Mouse (Mus musculus) stomach, embryonic 14.5 days (tissue): ENCODE measurements at regions not wholly inside any gene's neighbourhood (a gene's known extent, or its start where the extent isn't known, plus 50 kb on each side); places are given as distances from the start of the nearest gene placed in this dataset.

Experiments used
- ATAC-seq: fragments of 200-750 bp; cut with Nextera tagmentation; 2 replicates; pipeline ENCODE4 v1.8.0; 2017; ENCODE audit warnings: low read depth, moderate TSS enrichment; ENCODE audit not compliant: insufficient number of reproducible peaks, insufficient read depth, low FRiP score
- H3K27ac ChIP-seq: fragments of 300-500 bp; sonication (generic); 2 replicates; pipeline ENCODE4 v1.5.1; 2014; ENCODE audit warnings: mild to moderate bottlenecking, low read length, moderate library complexity, mixed read lengths
- H3K27me3 ChIP-seq: fragments of 300-500 bp; sonication (generic); 2 replicates; pipeline ENCODE4 v1.6.1; 2014; ENCODE audit warnings: low read length, control low read depth, mixed read lengths; ENCODE audit not compliant: control insufficient read depth, insufficient read depth
- H3K36me3 ChIP-seq: fragments of 300-500 bp; sonication (generic); 2 replicates; pipeline ENCODE4 v1.6.1; 2014; ENCODE audit warnings: mild to moderate bottlenecking, control low read depth, low read length, moderate library complexity, mixed read lengths; ENCODE audit not compliant: control insufficient read depth, insufficient read depth
- H3K4me1 ChIP-seq: fragments of 300-500 bp; sonication (generic); 2 replicates; pipeline ENCODE4 v1.6.1; 2014; ENCODE audit warnings: low read length, control low read depth, mixed read lengths; ENCODE audit not compliant: control insufficient read depth, insufficient read depth
- H3K4me2 ChIP-seq: fragments of 300-500 bp; sonication (generic); replicated peaks from 2 replicates; pipeline ENCODE4 v1.6.1; 2014; ENCODE audit warnings: low read depth, low read length, control low read depth
- H3K4me3 ChIP-seq: fragments of 300-500 bp; sonication (generic); 2 replicates; pipeline ENCODE4 v1.5.1; 2014; ENCODE audit warnings: low read depth, low read length, control low read depth
- H3K9ac ChIP-seq: fragments of 300-500 bp; sonication (generic); replicated peaks from 2 replicates; pipeline ENCODE4 v1.6.1; 2014; ENCODE audit warnings: low read depth, mild to moderate bottlenecking, control low read depth, low read length, moderate library complexity, mixed read lengths
- H3K9me3 ChIP-seq: fragments of 300-500 bp; sonication (generic); 2 replicates; pipeline ENCODE4 v1.6.1; 2016; ENCODE audit warnings: low read depth, low read length, control low read depth; ENCODE audit not compliant: control insufficient read depth
- WGBS: fragments of 180-500 bp; shearing (Covaris S2); extraction: QIAGEN DNeasy Blood & Tissue Kit; methylation state at CpG from one replicate; pipeline ENCODE4 v1.1.7; 2014; 5-methylcytosine and 5-hydroxymethylcytosine counted together

DNA sequence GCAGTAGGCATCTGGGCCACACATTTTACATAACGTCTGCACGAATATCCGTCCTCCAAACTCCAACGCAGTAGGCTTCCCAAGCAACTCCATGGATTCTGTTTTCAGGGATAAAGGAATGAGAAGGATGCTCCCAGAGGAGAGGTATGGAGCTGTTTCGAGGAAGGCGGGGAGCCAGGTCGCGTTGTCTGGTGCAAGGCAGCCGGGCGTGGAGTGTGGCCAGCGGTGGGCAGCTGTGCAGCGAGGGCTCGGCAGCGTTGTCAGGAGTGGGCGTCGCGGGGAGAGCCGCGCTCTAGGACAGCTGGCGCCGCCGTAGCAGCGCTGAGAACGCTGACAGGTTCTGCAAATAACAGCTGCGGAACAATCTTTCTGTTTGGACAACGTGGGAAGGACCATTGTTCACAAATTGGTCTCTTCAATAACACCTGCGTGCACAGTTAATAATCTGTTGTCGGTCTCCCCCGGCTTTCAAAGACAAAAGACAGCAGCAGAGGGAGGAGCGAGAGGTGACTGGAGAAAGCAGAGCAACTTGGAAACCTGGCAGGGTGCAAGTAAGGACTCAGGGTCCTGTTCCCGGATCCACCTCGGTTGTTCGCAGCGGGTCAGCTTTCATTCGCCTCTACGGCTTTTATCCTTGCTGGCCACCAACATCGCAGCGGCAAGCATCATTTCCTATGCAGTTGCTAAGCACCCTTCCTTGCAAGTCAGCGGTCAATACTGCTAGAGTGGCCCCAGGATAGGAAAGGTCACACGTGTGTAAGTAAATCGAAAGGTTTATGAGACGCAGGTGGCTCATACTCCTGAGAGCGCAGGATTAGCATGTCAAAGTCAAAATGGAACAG is 83.0 kb upstream of the Dlx2 start:
- Histone ChIP-seq H3K4me2 (peak overlapping the region; percentile 65), H3K36me3 (no peaks in the 10 kb centered on the region), H3K4me1 (peaks cover 18% of the 10 kb centered on the region; the same call in 1 of the 2 replicates), H3K27me3 (no peaks in the 10 kb centered on the region), H3K27ac (no peak overlapping the region), H3K4me3 (peak overlapping the region; percentile 26), H3K9ac (no peak overlapping the region), H3K9me3 (no peaks in the 10 kb centered on the region)
- 0 out of 2 replicates have a peak, but pooled peaks have one; percentile 23 for ATAC-seq
- 1% methylated on average over 43 of the region's 43 CpGs for whole genome bisulfite sequencing

DNA sequence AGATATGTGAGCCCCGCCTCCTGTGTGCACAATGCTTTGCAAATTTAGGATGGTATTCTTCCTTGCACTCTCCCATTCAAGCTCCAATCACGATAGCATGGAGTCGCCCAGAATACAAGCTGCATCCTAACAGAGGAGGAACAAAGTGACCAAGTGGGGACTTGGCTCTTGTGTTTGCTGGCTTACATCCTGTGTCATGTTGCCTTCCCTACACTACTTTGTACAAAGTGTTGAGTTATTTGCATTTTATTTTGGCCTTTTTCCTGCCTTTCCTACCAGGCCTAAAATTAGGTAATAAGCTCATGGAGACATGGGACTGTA is 83.5 kb upstream of the Dlx2 start:
- WGBS, result 15% methylated on average over 3 of the region's 3 CpGs
- Histone ChIP-seq H3K27ac (no peak overlapping the region), H3K4me2 (peak overlapping the region; percentile 65), H3K4me1 (peaks cover 18% of the 10 kb centered on the region; the same call in 1 of the 2 replicates), H3K9ac (no peak overlapping the region), H3K27me3 (no peaks in the 10 kb centered on the region), H3K4me3 (peak overlapping the region; percentile 26; the same call in 1 of the 2 replicates), H3K36me3 (no peaks in the 10 kb centered on the region), H3K9me3 (no peaks in the 10 kb centered on the region)
- no peak for ATAC-seq

DNA sequence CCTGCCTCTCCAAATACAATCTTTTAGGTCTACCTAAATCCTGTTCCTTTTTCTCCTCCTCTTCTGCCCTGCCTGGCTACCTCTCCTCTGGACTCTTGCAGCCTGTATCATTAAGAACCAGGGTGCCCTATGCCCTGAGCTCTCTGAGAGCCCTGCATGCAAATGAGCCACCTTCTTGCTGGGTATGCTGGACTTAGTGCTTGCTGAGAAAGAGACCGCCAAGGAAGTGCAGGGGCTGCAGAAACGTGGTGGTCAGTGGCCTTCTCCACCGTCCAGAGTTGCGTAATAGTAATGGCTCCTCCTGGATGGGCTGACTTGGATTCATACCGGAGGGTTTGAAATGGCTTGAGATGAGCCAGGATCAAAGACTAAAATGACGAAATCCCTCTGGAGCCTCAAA is 86.9 kb upstream of the Dlx2 start:
- no peaks in the 10 kb centered on the region for H3K36me3 ChIP-seq
- ATAC-seq, result no peak
- H3K27ac ChIP-seq, result no peak overlapping the region
- H3K27me3 ChIP-seq, result no peaks in the 10 kb centered on the region
- H3K9me3 ChIP-seq, result no peaks in the 10 kb centered on the region
- no peak overlapping the region for H3K9ac ChIP-seq
- H3K4me2 ChIP-seq, result no peak overlapping the region
- peaks cover 10% of the 10 kb centered on the region; the same call in 1 of the 2 replicates for H3K4me1 ChIP-seq
- no peak overlapping the region for H3K4me3 ChIP-seq
- whole genome bisulfite sequencing, result 77% methylated on average over 6 of the region's 6 CpGs

DNA sequence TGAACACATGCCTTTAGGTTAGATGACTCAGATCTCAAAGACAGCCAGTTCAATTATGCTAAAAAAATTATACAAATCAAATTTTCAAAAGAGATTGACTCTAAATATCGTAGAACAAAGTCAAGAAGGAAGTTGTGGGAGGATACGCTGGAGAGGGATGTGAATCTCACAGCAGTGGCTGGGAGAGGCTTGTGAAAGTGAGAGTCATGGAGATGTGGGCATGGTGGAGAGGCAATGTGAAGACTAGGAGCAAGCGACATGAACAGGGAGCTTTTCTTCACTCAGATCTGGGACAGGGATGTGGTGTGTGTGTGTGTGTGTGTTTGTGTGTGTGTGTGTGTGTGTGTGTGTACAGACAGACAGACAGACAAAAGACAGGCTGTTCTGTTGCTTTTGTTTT is 87.9 kb upstream of the Dlx2 start:
- H3K27ac ChIP-seq, result no peak overlapping the region
- 74% methylated on average over 3 of the region's 3 CpGs for WGBS
- no peak overlapping the region for H3K4me2 ChIP-seq
- H3K4me3 ChIP-seq, result no peak overlapping the region
- no peak overlapping the region for H3K9ac ChIP-seq
- no peaks in the 10 kb centered on the region for H3K36me3 ChIP-seq
- H3K9me3 ChIP-seq, result no peaks in the 10 kb centered on the region
- ATAC-seq, result no peak
- peaks cover 5% of the 10 kb centered on the region; the same call in 1 of the 2 replicates for H3K4me1 ChIP-seq
- no peaks in the 10 kb centered on the region for H3K27me3 ChIP-seq

DNA sequence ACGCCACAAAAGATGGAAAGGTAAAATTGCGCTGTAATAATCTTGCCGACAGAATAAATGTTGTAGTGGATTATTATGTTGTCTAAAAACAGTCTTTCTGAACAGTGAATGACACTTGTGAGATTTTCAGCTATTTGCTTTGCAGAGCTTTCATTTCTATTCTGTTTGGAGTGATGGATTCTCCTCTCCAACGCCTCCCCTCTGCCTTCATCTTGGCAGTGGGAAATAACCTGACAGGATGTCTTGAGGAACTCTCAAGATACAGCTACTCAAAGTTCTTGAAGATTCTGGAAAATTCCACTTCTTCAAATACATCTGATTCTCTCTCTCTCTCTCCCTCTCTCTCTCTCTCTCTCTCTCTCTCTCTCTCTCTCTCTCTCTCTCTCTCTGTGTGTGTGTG is 89.6 kb upstream of the Dlx2 start:
- Histone ChIP-seq H3K27me3 (no peaks in the 10 kb centered on the region), H3K27ac (no peak overlapping the region), H3K4me3 (no peak overlapping the region), H3K9ac (no peak overlapping the region), H3K9me3 (no peaks in the 10 kb centered on the region), H3K4me1 (no peaks in the 10 kb centered on the region), H3K4me2 (no peak overlapping the region), H3K36me3 (no peaks in the 10 kb centered on the region)
- no peak for ATAC-seq
- WGBS, result 84% methylated on average over 4 of the region's 4 CpGs

DNA sequence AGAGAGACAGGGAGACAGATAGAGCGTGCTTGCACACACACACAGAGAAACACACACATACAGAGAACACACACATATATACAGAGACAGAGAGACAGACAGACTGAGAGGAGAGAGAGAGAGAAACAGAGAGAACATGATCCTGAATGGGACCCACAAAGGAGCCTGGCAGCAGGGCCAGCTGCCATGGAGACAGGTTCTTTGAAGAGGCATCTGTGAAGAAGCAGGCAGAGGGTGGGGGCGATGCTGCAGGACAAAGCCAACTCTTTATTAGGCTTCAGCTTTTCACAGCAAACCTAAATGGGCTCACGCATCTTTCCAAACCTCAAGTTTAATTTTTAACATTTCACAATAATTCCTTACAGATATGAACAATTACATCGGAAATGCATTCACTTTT is 90.0 kb upstream of the Dlx2 start:
- Histone ChIP-seq H3K9me3 (no peaks in the 10 kb centered on the region), H3K36me3 (no peaks in the 10 kb centered on the region), H3K4me2 (no peak overlapping the region), H3K27ac (no peak overlapping the region), H3K9ac (no peak overlapping the region), H3K4me3 (no peak overlapping the region), H3K27me3 (no peaks in the 10 kb centered on the region), H3K4me1 (no peaks in the 10 kb centered on the region)
- no peak for ATAC-seq
- WGBS, result 85% methylated on average over 4 of the region's 4 CpGs

DNA sequence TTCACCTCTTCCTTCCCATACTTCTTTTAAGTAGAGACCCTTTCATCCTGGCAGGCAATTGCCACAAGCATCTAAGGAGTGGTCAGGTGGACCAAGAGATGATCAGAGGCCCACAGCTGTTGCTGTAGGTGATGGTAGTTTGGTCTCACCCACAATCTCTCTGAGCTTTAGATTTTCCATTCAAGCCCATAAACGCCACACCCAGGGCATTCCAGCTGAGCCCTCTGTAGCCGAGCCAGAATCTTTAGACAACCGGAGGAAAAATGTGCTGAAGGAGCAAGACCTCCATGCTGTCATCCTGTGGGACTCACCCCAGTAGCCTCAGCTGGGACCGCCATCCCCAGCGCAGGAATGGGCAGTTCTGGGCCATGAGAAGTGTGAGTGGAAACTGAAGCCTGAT is 93.7 kb upstream of the Dlx2 start:
- no peak for ATAC-seq
- no peaks in the 10 kb centered on the region for H3K27me3 ChIP-seq
- WGBS, result 91% methylated on average over 5 of the region's 5 CpGs
- no peak overlapping the region for H3K27ac ChIP-seq
- H3K4me2 ChIP-seq, result no peak overlapping the region
- H3K9me3 ChIP-seq, result no peaks in the 10 kb centered on the region
- no peak overlapping the region for H3K4me3 ChIP-seq
- H3K4me1 ChIP-seq, result no peaks in the 10 kb centered on the region
- no peaks in the 10 kb centered on the region for H3K36me3 ChIP-seq
- no peak overlapping the region for H3K9ac ChIP-seq

DNA sequence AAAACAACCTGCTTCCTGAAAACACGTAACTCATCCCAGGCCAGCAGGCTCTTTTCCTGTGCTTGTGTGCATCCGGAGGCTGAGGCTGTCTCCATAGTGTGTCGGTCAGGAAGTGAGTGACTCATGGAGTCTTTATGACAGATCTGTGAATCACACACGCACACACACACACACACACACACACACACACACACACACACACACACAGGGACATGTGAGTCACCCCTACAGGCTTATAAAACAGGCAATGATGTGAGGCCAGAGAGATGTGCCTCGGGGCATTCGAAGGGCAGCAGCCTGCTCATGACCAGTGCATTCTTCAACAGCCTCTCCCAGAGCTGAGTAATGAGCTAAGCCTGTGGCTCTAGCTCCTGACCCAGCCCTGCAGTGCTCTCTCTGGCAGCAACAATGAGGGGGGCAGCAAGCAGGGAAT is 97.5 kb upstream of the Dlx2 start:
- 49% methylated on average over 6 of the region's 6 CpGs for WGBS
- no peak overlapping the region for H3K4me3 ChIP-seq
- no peaks in the 10 kb centered on the region for H3K27me3 ChIP-seq
- H3K4me1 ChIP-seq, result no peaks in the 10 kb centered on the region
- no peak overlapping the region for H3K9ac ChIP-seq
- no peak overlapping the region for H3K4me2 ChIP-seq
- H3K27ac ChIP-seq, result no peak overlapping the region
- no peaks in the 10 kb centered on the region for H3K9me3 ChIP-seq
- no peaks in the 10 kb centered on the region for H3K36me3 ChIP-seq
- ATAC-seq, result no peak
